Mouse (Mus musculus) leukemia stem cell, adult 10-12 weeks (primary cell): ENCODE measurements around the gene Nxnl1. TPM values are rescaled to one million over a fixed set of nuclear protein-coding genes. Genes with fewer than 3 reads are reported as not detected.

ENCODE experiments used
- polyA plus RNA-seq: library from polyadenylated mRNA; stranded (reverse); fragments of >175 nt; gene quantifications from 2 replicates; pipeline ENCODE4 v1.2.3, GENCODE M21; 2012; ENCODE audit warnings: low replicate concordance

Gene Nxnl1
- not detected in 2 replicates for polyA plus RNA-seq

DNA sequence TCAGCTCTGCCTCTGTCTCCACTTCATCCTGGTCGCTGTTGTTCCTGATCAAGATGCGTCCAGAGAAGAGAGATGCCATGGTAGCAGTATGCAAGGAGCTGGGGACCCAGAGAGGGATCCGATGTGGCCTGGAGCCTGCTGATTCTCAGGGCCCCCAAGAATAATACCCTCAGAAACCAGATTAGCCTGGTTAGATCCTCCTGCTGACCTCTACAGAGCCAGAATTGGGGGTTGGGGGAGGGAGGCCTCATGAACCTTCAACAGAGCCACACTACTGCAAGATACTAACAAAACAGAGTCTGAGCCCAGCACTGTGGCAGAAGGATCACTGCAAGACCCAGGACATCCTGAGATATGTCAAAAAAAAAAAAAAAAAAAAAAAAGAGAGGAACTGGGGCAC is at the start of gene Nxnl1:
Gene Nxnl1, minus strand, starts transcription at position 101 of the 400 bp plus-strand sequence.

DNA sequence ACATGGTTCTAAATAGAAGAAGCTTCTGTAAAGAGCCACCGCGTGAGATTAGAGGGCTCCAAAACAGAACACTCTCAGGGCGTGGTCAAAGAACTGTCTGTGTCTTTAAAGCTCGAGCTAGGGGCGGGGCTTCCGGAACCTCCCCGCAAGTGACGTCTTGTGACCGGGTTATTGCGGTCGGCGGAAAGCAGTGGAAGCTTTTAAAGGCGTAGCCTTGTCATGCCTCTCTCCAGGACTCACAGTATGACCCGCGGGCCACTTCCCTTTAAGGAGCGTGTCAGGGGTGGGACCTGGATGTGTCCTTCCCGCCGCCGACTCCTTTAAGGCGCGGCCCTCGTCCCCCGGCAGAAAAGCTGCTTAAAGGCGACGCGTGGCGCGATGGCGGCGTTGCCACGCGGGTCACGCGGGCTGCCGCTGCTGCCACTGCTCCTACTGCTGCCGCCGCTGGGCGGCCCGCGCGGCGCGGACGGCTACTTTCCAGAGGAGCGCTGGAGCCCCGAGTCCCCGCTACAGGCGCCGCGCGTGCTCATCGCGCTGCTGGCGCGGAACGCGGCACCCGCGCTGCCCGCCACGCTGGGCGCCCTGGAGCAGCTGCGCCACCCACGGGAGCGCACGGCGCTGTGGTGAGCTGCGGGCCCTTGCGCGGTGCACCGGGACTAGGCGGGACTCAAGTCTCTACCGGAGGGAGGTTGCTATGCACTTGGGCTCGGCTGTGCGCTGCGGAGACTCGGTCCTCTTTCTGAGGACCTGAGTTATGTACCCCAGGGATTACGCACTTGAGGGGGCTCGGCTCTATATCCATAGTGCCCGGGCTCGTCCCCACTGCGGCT is 44.6 kb upstream of the Nxnl1 start, which contains the start of gene Colgalt1:
Gene Colgalt1, plus strand, starts transcription at position 177 of the 830 bp plus-strand sequence.

DNA sequence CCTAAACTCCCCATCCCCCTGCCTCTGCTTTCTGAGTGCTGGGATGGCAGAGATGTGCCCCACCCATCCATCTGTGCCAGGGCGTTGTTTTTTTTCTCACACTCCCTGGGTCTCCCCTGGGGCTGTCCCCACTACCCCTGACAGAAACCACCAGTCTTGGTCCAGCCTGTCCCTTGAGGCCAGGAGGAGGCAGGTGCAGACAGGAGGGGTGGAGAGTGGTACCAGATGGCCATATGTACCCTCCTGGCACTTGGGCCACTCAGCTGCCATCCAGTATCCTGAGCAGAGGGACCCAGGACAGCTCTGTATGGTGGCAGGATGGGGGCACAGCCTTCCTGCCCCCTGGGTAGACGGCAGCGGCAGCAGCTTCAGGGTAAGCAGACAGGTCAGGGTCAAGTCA is 31.1 kb upstream of the Nxnl1 start, which contains the start of gene Fam129c:
Gene Fam129c, plus strand, starts transcription at position 198 of the 400 bp plus-strand sequence.

DNA sequence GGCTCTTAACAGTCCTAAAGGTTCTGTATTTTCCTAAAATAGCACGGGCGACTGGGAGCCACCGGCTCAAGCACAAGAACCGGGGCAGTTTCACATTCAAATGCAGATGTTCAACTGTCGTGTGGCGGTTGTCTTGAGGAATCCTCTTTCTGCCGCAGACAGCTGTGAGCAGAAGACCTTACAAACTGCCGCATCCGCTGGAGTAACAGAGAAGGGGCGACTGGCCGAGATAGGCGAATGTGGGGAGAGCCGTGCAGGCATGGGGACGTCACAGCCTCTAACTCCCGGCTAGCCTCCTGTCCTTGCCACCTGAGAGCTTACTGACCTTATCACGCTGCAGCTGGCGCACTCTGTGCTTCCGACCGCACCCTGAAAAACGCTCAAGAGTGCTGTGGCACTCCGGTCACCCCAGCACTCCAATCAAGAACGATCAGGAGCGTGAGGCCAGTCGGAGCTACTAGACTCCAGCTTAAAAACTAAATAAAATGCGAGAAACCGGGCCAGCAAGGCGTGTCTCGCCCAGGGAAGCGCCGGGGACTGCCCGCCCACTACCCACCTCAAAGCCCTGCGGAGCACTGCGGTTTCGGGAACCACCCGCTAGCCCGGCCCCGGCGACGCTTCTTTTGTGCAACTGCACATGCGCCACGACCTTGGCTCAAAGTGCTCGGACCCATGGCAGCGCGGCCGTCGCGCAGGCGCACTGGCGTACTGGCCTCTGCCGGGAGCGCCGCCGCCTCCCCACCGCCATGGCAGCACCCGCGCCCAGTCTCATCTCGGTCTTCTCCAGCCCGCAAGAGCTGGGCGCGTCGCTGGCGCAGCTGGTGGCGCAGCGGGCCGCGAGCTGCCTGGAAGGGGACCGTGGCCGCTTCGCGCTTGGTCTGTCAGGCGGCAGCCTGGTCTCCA is 25.3 kb upstream of the Nxnl1 start, which contains the start of gene Pgls:
Gene Pgls, plus strand, starts transcription at position 706 of the 903 bp plus-strand sequence.

DNA sequence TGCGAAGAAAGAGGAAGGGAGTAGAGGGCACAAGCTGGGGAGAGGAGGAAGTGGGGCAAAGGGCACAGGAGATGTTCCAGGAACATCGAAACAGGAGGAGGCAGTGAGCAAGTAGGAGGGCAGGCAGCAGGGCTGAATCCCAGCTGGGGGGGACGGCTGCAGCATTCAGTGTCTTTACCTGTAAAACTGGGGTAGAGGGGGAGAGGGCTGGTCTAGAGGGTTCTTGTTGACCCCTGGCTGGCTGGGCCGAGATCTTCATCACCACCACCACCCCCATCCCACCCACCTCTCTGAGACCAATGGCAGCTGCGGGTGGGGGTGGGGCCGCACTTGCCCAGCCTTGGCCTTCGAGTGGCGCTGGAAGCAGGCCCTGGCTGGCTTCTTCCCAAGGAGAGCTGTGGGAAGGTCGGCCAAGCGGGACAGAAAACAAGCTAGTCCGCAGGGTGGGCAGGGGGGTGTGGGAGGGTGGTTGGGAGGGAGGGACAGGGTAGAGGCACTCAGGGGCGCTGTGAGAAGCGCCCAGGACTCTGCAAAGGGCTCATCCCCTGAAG is 2.1 kb upstream of the Nxnl1 start, which contains the start of gene Slc27a1:
Gene Slc27a1, plus strand, starts transcription at position 496 of the 551 bp plus-strand sequence.

DNA sequence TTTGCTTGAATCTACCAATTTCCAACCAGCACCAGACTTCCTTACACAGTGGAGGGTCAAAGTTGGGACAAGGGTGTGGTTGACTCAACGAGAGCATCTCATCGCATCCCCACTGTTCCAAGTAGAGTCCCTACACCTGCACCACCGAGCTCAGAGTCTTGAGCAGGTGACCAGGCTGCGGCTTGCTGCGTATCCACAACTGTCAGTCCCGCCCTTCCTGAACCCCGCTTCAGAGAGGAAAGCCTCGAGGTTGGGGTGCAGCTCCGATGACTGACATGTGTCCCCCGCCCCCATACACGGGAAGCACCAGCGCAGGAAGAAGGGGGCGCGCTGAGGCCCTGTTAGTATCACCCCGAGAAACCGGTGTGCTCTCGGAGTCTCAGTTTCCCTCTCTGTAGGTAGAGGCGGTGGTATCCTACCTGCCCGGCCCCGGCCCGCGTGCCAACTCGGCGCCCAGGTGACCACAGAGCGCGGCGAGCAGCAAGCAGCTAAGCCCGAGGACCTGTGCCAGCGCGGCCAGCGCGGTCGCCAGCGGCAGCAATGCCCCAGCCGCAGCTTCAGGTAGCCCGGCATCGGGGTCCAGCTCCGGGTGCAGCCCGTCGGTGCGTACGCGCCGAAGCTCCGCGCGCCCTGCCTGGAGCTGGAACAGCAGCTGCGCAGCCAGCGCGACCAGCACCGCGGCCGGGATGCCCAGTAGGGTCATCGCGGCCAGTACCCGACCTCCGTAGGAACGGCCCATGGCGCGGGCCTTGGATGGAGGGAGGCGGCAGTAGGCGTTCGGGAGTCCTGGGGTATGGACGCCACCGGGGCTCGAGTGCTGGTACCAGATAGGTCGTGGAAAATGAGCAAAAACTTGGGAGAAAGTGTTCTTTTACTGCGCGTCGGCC is 8.1 kb downstream of the Nxnl1 start, which contains the start of gene Tmem221:
Gene Tmem221, minus strand, starts transcription at position 801 of the 887 bp plus-strand sequence.

DNA sequence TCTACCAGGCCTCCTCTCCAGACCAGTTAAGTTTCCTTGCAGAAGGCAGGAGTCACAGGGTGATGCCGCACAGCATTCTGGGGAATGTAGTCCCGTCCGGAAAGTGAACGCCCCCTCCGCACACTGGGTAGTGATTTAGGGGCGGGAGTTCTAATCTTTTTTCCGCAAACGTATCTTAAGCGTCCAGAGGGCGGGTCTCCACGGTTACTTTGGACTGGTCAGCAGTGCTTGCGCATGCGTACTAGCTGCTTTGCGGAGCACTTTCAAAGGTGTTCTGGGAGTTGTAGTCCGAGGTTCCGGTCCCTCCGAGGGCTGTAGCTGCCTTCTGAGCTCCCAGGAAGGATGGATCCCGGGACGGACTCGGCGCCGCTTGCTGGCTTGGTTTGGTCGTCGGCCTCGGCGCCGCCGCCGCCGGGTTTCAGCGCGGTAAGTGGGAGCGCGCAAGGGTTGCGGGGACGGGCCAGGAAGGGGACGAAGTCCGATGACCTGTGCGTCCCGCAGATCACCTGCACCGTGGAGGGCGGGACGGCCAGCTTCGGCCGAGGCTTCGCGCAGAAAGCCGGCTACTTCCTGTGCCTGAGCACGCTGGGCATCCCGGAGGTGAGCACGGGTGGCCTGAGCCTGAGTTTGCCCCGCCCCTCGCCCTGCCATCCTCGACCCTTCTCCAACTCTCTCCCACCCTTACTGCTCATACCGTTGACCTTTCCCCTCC is 23.6 kb downstream of the Nxnl1 start, which contains the start of gene Mvb12a:
Gene Mvb12a, plus strand, starts transcription at position 291 of the 712 bp plus-strand sequence.

DNA sequence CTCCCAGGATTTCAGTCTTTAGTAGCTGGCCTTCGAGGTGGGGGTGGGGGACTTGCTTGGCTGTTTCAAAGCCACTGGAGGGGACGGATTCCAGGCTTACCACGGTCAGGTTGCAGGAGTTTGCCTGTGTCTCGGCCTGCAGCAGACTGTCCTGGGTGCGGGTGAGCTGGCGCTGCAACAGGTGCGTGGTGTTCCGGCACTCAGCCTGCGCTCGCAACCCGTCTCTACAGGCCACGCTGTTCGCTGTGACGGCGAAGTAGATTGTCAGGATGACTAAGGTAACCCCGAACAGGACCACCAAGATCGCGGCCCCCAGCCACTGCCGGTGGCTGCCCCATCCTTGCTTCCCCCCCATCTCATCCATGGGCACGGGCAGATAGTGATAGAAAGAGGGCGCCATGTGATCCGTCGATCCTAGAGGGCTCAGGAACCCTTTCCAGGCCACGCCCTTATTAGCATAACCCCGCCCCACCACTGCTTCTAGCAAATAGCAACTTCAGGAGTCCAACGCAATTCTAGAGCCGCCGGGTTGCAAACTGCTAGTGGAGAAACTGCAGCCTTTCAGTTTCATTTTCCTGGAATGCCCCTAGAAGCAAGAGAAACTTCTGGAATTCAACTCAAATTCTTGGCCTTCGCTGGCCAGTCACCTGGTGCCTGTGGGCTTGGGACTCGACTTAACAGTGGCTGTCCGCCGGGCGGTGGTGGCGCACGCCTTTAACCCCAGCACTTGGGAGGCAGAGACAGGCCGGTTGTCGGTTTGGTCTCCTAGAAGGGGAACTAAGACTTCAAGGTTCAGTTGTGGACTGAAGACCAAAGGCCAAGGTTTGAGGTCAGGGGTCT is 29.2 kb downstream of the Nxnl1 start, which contains the start of gene Bst2:
Gene Bst2, minus strand, starts transcription at position 429 of the 840 bp plus-strand sequence.

DNA sequence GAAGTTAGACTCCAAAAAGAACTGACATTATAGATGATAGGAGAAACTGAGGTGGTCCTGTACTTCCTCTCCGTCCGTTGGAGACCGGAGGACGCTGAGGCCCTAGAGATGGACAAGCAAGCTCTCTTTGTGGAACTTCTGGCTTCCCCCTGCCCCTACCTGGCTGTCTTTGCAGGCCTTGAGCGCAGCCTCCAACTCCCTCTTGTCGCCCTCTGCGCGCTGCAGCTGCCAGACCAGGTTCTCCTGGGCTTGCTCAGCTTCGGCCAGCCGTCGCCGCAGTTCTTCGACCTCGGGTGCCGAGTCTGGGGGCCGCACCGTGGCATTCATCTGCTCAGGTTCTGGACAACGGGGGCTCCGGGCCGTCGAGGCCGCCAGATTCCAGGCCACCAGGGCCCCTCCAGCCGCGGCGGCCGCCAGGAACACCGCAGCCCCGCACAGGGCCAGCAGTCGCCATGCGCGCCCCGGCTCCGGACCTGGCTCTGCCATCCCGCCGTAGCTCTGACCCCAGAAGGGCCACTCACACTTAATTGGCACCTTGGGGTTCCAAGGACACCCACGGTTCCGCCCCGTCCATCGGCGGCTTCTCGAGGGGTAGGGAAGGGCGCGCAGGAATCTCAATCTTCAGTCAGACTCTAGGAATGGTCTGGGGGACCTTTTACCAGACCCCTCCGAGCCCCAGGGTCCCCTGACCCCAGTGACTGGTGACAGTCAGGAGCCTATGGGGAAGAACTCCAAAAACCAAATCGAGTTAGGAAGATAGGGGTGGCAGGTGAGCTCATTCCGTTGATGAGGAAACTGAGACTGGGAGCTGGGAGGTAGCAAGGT is 41.0 kb downstream of the Nxnl1 start, which contains the start of gene Ccdc194:
Gene Ccdc194, minus strand, starts transcription at position 486 of the 825 bp plus-strand sequence.

DNA sequence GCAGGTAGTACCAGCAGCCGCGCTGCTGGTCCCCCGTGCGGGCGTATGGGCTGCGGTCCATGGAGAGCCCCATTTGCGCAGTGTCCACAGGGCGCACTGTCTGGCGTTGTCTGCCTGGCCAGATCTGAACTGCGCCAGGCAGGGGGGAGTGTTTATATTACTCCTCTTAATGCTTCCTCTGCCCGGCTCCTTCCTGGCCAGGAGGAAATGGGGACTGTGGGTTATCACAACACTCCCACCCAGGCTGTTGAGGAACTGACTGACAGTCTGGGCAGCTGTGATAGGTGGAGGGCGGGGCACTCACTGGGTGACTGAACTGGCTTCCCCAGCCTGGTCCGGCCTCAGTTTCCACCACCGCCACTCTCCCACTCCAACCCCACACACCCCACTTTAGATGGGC is 54.8 kb downstream of the Nxnl1 start, which contains the start of gene Plvap:
Gene Plvap, minus strand, starts transcription at position 109 of the 400 bp plus-strand sequence.

Other genes with a start within 250 kb of the Nxnl1 start
- 69.6 and 217 TPM in 2 replicates for gene Use1, start 199.8 kb downstream of the Nxnl1 start, polyA plus RNA-seq
- 37.5 and 54.6 TPM in 2 replicates for gene Ocel1, start 195.3 kb downstream of the Nxnl1 start, polyA plus RNA-seq
- 41.6 and 43.4 TPM in 2 replicates for gene Nr2f6, start 184.6 kb downstream of the Nxnl1 start, polyA plus RNA-seq
- 1.0 and 2.4 TPM in 2 replicates for gene Ushbp1, start 170.8 kb downstream of the Nxnl1 start, polyA plus RNA-seq
- gene Babam1, start 169.7 kb downstream of the Nxnl1 start, polyA plus RNA-seq, result 83.3 and 110 TPM in 2 replicates
- 54.3 and 71.6 TPM in 2 replicates for gene Ankle1, start 160.6 kb downstream of the Nxnl1 start, polyA plus RNA-seq
- gene Abhd8, start 102.9 kb downstream of the Nxnl1 start, polyA plus RNA-seq, result 45.0 and 50.9 TPM in 2 replicates
- gene Mrpl34, start 101.6 kb downstream of the Nxnl1 start, polyA plus RNA-seq, result 165 and 189 TPM in 2 replicates
- gene Dda1, start 97.4 kb downstream of the Nxnl1 start, polyA plus RNA-seq, result 368 and 785 TPM in 2 replicates
- gene Ano8, start 80.6 kb downstream of the Nxnl1 start, polyA plus RNA-seq, result 5.7 and 14.5 TPM in 2 replicates
- 55.7 and 59.9 TPM in 2 replicates for gene Gtpbp3, start 78.5 kb downstream of the Nxnl1 start, polyA plus RNA-seq
- gene Plvap, start 54.8 kb downstream of the Nxnl1 start, polyA plus RNA-seq, result 112 and 117 TPM in 2 replicates
- gene Ccdc194, start 40.9 kb downstream of the Nxnl1 start, polyA plus RNA-seq, result 0.37 TPM in 1 of 2 replicates, not detected in the other
- 122 and 170 TPM in 2 replicates for gene Bst2, start 29.1 kb downstream of the Nxnl1 start, polyA plus RNA-seq
- gene Mvb12a, start 23.7 kb downstream of the Nxnl1 start, polyA plus RNA-seq, result 132 and 189 TPM in 2 replicates
- 0.39 and 0.57 TPM in 2 replicates for gene Tmem221, start 7.7 kb downstream of the Nxnl1 start, polyA plus RNA-seq
- gene Slc27a1, start 2.3 kb upstream of the Nxnl1 start, polyA plus RNA-seq, result 1.5 and 2.9 TPM in 2 replicates
- 248 and 344 TPM in 2 replicates for gene Pgls, start 25.6 kb upstream of the Nxnl1 start, polyA plus RNA-seq
- 16.0 and 36.7 TPM in 2 replicates for gene Fam129c, start 31.0 kb upstream of the Nxnl1 start, polyA plus RNA-seq
- 42.1 and 64.1 TPM in 2 replicates for gene Colgalt1, start 44.4 kb upstream of the Nxnl1 start, polyA plus RNA-seq
- 0.10 and 0.25 TPM in 2 replicates for gene Unc13a, start 105.2 kb upstream of the Nxnl1 start, polyA plus RNA-seq
- gene Jak3, start 109.7 kb upstream of the Nxnl1 start, polyA plus RNA-seq, result 47.1 and 71.7 TPM in 2 replicates
- gene Insl3, start 122.6 kb upstream of the Nxnl1 start, polyA plus RNA-seq, result 30.3 and 31.3 TPM in 2 replicates
- gene B3gnt3, start 135.2 kb upstream of the Nxnl1 start, polyA plus RNA-seq, result 2.1 and 3.0 TPM in 2 replicates
- 623 and 753 TPM in 2 replicates for gene Fcho1, start 159.1 kb upstream of the Nxnl1 start, polyA plus RNA-seq